Mouse (Mus musculus): ENCODE results near the gene Klri2.

GRCm38 (mm10) chr6:129720487-129720886 is 19.8 kb downstream of the Klri2 start:
- TF ChIP-seq USF1 (IDR thresholded peaks at IDR 0.05; ENCODE audit: low read depth) (no peak), CTCF (IDR thresholded peaks at IDR 0.05; ENCODE audit: control insufficient read depth, insufficient read depth, insufficient read length) (no peak)
